In genomic region chr6:60944621-60945020, GRCm38 (mm10) we compare ENCODE assay signal across 23 mouse cellular contexts. TPM values are rescaled to one million over a fixed set of nuclear protein-coding genes. Genes with fewer than 3 reads are reported as not detected.
A peak's percentile ranks its signal among the peaks of the same experiment; 100 is the strongest.
DNase-seq lines count a peak whose midpoint lies in the region; ATAC-seq lines count a peak whose summit lies in the region.
"Had no signal": no experiment of that assay in that cellular context is flagged by ENCODE, and none has a peak within 500 bp of the region (broad histone marks: within the 10 kb centered on the region; RNA-seq: fewer than 3 reads in every experiment).

No protein-coding gene starts in this region.

- H3K9ac ChIP-seq in kidney, embryonic 16.5 days (replicated peaks; ENCODE audit: low read length): no peak overlapping the region
- no peak overlapping the region for H3K9ac ChIP-seq in midbrain, embryonic 11.5 days (ENCODE audit: low read length)
- no peak overlapping the region for H3K9ac ChIP-seq in midbrain, embryonic 15.5 days
- no peak overlapping the region for H3K9ac ChIP-seq in liver, embryonic 15.5 days
- H3K9ac ChIP-seq: hindbrain, embryonic 12.5 days; limb, embryonic 13.5 days had no signal

- 74% methylated on average over 9 of the region's 9 CpGs for WGBS in kidney, embryonic 16.5 days
- 90% methylated on average over 9 of the region's 9 CpGs for WGBS in midbrain, embryonic 11.5 days
- 80% methylated on average over 9 of the region's 9 CpGs for WGBS in midbrain, embryonic 15.5 days
- WGBS in liver, embryonic 15.5 days (ENCODE audit: insufficient replicate concordance): 21% methylated on average over 9 of the region's 9 CpGs

- H3K4me1 ChIP-seq in kidney, embryonic 16.5 days (ENCODE audit: insufficient read depth, low read length): no peaks in the 10 kb centered on the region
- H3K4me1 ChIP-seq in midbrain, embryonic 11.5 days (ENCODE audit: control insufficient read depth, insufficient read depth, low read length): no peaks in the 10 kb centered on the region
- H3K4me1 ChIP-seq in midbrain, embryonic 15.5 days: no peaks in the 10 kb centered on the region
- peaks cover 15% of the 10 kb centered on the region; the same call in 1 of the 2 replicates for H3K4me1 ChIP-seq in liver, embryonic 15.5 days (replicated peaks)
- H3K4me1 ChIP-seq: hindbrain, embryonic 12.5 days; limb, embryonic 13.5 days had no signal

- peak overlapping the region; percentile 0; the same call in 1 of the 2 replicates for H3K4me3 ChIP-seq in kidney, embryonic 16.5 days (ENCODE audit: low read length)
- H3K4me3 ChIP-seq in midbrain, embryonic 11.5 days (ENCODE audit: low read depth, low read length): no peak overlapping the region
- H3K4me3 ChIP-seq in midbrain, embryonic 15.5 days: no peak overlapping the region
- H3K4me3 ChIP-seq in liver, embryonic 15.5 days (replicated peaks): no peak overlapping the region
- H3K4me3 ChIP-seq: hindbrain, embryonic 12.5 days; limb, embryonic 13.5 days; myocyte had no signal

- DNase-seq in kidney, postnatal 14 days: no peak
- peak; percentile 59 for DNase-seq in midbrain, embryonic 11.5 days (ENCODE audit: low spot score, missing footprints)
- no peak for DNase-seq in left cerebral cortex, postnatal 4 days
- DNase-seq in spleen, adult 12 weeks (ENCODE audit: low spot score): no peak
- DNase-seq: adrenal gland, postnatal 25 days; B cell, adult 2 months; cerebellum, adult 18-20 months; cerebellum, postnatal 36 days; gastrocnemius, postnatal 25 days; kidney, adult 8-10 months; kidney, postnatal 4 days; midbrain, embryonic 14.5 days; spleen, adult 18-20 months; thymus, adult 18-20 months; thymus, postnatal 4 days had no signal

- intact Hi-C loops in left cerebral cortex, postnatal 4 days (cut with DNase I): no loop called here

- no peaks in the 10 kb centered on the region for H3K9me3 ChIP-seq in kidney, embryonic 16.5 days (ENCODE audit: low read length)
- no peaks in the 10 kb centered on the region for H3K9me3 ChIP-seq in midbrain, embryonic 11.5 days (ENCODE audit: control insufficient read depth, low read length)
- H3K9me3 ChIP-seq in midbrain, embryonic 15.5 days: no peaks in the 10 kb centered on the region
- H3K9me3 ChIP-seq in liver, embryonic 15.5 days (replicated peaks): no peaks in the 10 kb centered on the region
- H3K9me3 ChIP-seq: hindbrain, embryonic 12.5 days; limb, embryonic 13.5 days had no signal

- ATAC-seq in kidney, embryonic 16.5 days (ENCODE audit: low FRiP score, low TSS enrichment): no peak
- no peak for ATAC-seq in midbrain, embryonic 11.5 days (ENCODE audit: low FRiP score)
- ATAC-seq in midbrain, embryonic 15.5 days (replicated peaks): no peak
- no peak for ATAC-seq in liver, embryonic 15.5 days (ENCODE audit: insufficient read depth)
- ATAC-seq: forebrain, embryonic 14.5 days; inflammation-experienced regulatory T-cells, adult 6 months had no signal

- no peak overlapping the region; the same call in 1 of the 2 replicates for H3K4me2 ChIP-seq in kidney, embryonic 16.5 days (replicated peaks; ENCODE audit: low read depth, low read length)
- no peak overlapping the region for H3K4me2 ChIP-seq in midbrain, embryonic 11.5 days
- H3K4me2 ChIP-seq in midbrain, embryonic 15.5 days: no peak overlapping the region
- H3K4me2 ChIP-seq in liver, embryonic 15.5 days: peak overlapping the region; percentile 23
- H3K4me2 ChIP-seq: hindbrain, embryonic 12.5 days; limb, embryonic 13.5 days had no signal

- no peak overlapping the region for H3K27ac ChIP-seq in kidney, embryonic 16.5 days (ENCODE audit: low read length)
- H3K27ac ChIP-seq in midbrain, embryonic 11.5 days (ENCODE audit: low read depth, low read length): no peak overlapping the region
- H3K27ac ChIP-seq in midbrain, embryonic 15.5 days: no peak overlapping the region
- H3K27ac ChIP-seq in liver, embryonic 15.5 days (replicated peaks): no peak overlapping the region
- H3K27ac ChIP-seq: hindbrain, embryonic 12.5 days; limb, embryonic 13.5 days had no signal

- no peaks in the 10 kb centered on the region for H3K27me3 ChIP-seq in kidney, embryonic 16.5 days (ENCODE audit: insufficient read depth, low read length)
- no peaks in the 10 kb centered on the region for H3K27me3 ChIP-seq in midbrain, embryonic 11.5 days (ENCODE audit: control insufficient read depth, insufficient read depth, low read length)
- H3K27me3 ChIP-seq in midbrain, embryonic 15.5 days (replicated peaks): no peaks in the 10 kb centered on the region
- H3K27me3 ChIP-seq in liver, embryonic 15.5 days: no peaks in the 10 kb centered on the region
- H3K27me3 ChIP-seq: hindbrain, embryonic 12.5 days; limb, embryonic 13.5 days had no signal

- no peaks in the 10 kb centered on the region for H3K36me3 ChIP-seq in kidney, embryonic 16.5 days (ENCODE audit: insufficient read depth, low read length)
- no peaks in the 10 kb centered on the region for H3K36me3 ChIP-seq in midbrain, embryonic 11.5 days (ENCODE audit: control insufficient read depth, insufficient read depth, low read length)
- H3K36me3 ChIP-seq in midbrain, embryonic 15.5 days (replicated peaks): no peaks in the 10 kb centered on the region
- H3K36me3 ChIP-seq in liver, embryonic 15.5 days (replicated peaks): no peaks in the 10 kb centered on the region
- H3K36me3 ChIP-seq: hindbrain, embryonic 12.5 days; limb, embryonic 13.5 days had no signal

RNA-seq across cellular contexts. Expression of gene Mmrn1, which starts 19.8 kb away (rescaled TPM):
- 6.1 and 6.2 TPM in 2 replicates for polyA plus RNA-seq in kidney, embryonic 16.5 days (2015; fragmentation: Nextera tagmentation; extraction: Ambion mirVana)
- 5.7 and 6.4 TPM in 2 replicates for polyA plus RNA-seq in midbrain, embryonic 11.5 days (2014; fragmentation: Nextera tagmentation; extraction: Ambion mirVana)
- polyA plus RNA-seq in midbrain, embryonic 15.5 days (2015; fragmentation: Nextera tagmentation; extraction: Ambion mirVana): 1.9 and 2.0 TPM in 2 replicates
- polyA plus RNA-seq in liver, embryonic 15.5 days (2015; fragmentation: Nextera tagmentation; extraction: Ambion mirVana): 3.6 and 4.1 TPM in 2 replicates
- 1 to 10 TPM; 2.8 to 3.1 TPM for total RNA-seq in left cerebral cortex, postnatal 4 days (2021)
- polyA plus RNA-seq: inflammation-experienced regulatory T-cells, adult 6 months; myocyte had no signal
